Mouse (Mus musculus) lung, postnatal 0 days (tissue): ENCODE results near the gene Add1. TPM values are rescaled to one million over a fixed set of nuclear protein-coding genes. Genes with fewer than 3 reads are reported as not detected.

Experiments used
- ATAC-seq: fragments of 200-750 bp; cut with Nextera tagmentation; 2 replicates; pipeline ENCODE4 v1.8.0; 2017; ENCODE audit warnings: moderate library complexity
- DNase-seq: peaks from one replicate; pipeline ENCODE4 v3.0.0-alpha.2; 2016; ENCODE audit warnings: low spot score
- H3K27ac ChIP-seq: fragments of 300-500 bp; sonication (generic); 2 replicates; pipeline ENCODE4 v1.5.1; 2014; ENCODE audit warnings: antibody characterized with exemption, mild to moderate bottlenecking, low read length, mixed read lengths
- H3K27me3 ChIP-seq: fragments of 300-500 bp; sonication (generic); replicated peaks from 2 replicates; pipeline ENCODE4 v1.6.1; 2014; ENCODE audit warnings: low read length, mixed read lengths; ENCODE audit not compliant: insufficient read depth
- H3K36me3 ChIP-seq: fragments of 300-500 bp; sonication (generic); 2 replicates; pipeline ENCODE4 v1.6.1; 2014; ENCODE audit warnings: low read length, mixed read lengths; ENCODE audit not compliant: insufficient read depth
- H3K4me1 ChIP-seq: fragments of 300-500 bp; sonication (generic); 2 replicates; pipeline ENCODE4 v1.6.1; 2014; ENCODE audit warnings: antibody characterized with exemption, low read depth, low read length, mixed read lengths; ENCODE audit not compliant: insufficient read depth
- H3K4me2 ChIP-seq: fragments of 300-500 bp; sonication (generic); replicated peaks from 2 replicates; pipeline ENCODE4 v1.6.1; 2014; ENCODE audit warnings: low read depth, mild to moderate bottlenecking, low read length, moderate library complexity, mixed read lengths
- H3K4me3 ChIP-seq: fragments of 300-500 bp; sonication (generic); 2 replicates; pipeline ENCODE4 v1.5.1; 2014; ENCODE audit warnings: low read depth, low read length
- H3K9ac ChIP-seq: fragments of 300-500 bp; sonication (generic); replicated peaks from 2 replicates; pipeline ENCODE4 v1.6.1; 2014; ENCODE audit warnings: low read depth, mild to moderate bottlenecking
- H3K9me3 ChIP-seq: fragments of 300-500 bp; sonication (generic); 2 replicates; pipeline ENCODE4 v1.6.1; 2016; ENCODE audit warnings: low read length, mixed read lengths
- CTCF ChIP-seq: IDR thresholded peaks from 2 replicates; pipeline ENCODE4 v1.5.1; 2016; ENCODE audit warnings: antibody characterized with exemption, mild to moderate bottlenecking
- EP300 ChIP-seq: IDR thresholded peaks from 2 replicates; pipeline ENCODE4 v1.6.1; 2016; ENCODE audit warnings: antibody characterized with exemption, mild to moderate bottlenecking, control low read depth
- WGBS: fragments of 180-500 bp; shearing (Covaris S2); extraction: QIAGEN DNeasy Blood & Tissue Kit; methylation state at CpG from one replicate; pipeline ENCODE4 v1.1.7; 2014; 5-methylcytosine and 5-hydroxymethylcytosine counted together
- polyA plus RNA-seq: library from polyadenylated mRNA; unstranded; fragments of >200 nt; fragmentation: Nextera tagmentation; extraction: Ambion mirVana; gene quantifications from 2 replicates; pipeline ENCODE4 v1.2.1, GENCODE M21; 2015

Add1 gene
- polyA plus RNA-seq, 1 experiment from 2014 or later: 135 TPM

GRCm38 (mm10) chr5:34534776-34535581 lies 38.5 kb upstream of the Add1 start:
- ATAC-seq (peak; percentile 32), DNase-seq (peak; percentile 38)
- Histone ChIP-seq H3K9me3 (no peaks in the 10 kb centered on the region), H3K4me2 (no peak overlapping the region), H3K4me1 (no peaks in the 10 kb centered on the region), H3K36me3 (no peaks in the 10 kb centered on the region), H3K9ac (no peak overlapping the region), H3K27me3 (no peaks in the 10 kb centered on the region), H3K27ac (no peak overlapping the region), H3K4me3 (no peak overlapping the region)
- 57% methylated on average over 5 of the region's 5 CpGs for WGBS
- no peak for TF ChIP-seq CTCF
- no peak for TF ChIP-seq EP300

GRCm38 (mm10) chr5:34535831-34536230 lies 37.6 kb upstream of the Add1 start:
- H3K4me2 ChIP-seq: no peak overlapping the region
- WGBS: 76% methylated on average over 7 of the region's 7 CpGs
- H3K4me1 ChIP-seq: no peaks in the 10 kb centered on the region
- H3K36me3 ChIP-seq: no peaks in the 10 kb centered on the region
- TF ChIP-seq CTCF: no peak
- no peak for TF ChIP-seq EP300
- no peak for DNase-seq
- no peak overlapping the region for H3K27ac ChIP-seq
- ATAC-seq: no peak
- no peak overlapping the region for H3K4me3 ChIP-seq
- H3K9me3 ChIP-seq: no peaks in the 10 kb centered on the region
- no peak overlapping the region for H3K9ac ChIP-seq
- no peaks in the 10 kb centered on the region for H3K27me3 ChIP-seq

- DNase-seq (no peak), ATAC-seq (no peak)
- Histone ChIP-seq H3K27me3 (no peaks in the 10 kb centered on the region), H3K4me3 (no peak overlapping the region), H3K9me3 (no peaks in the 10 kb centered on the region), H3K36me3 (no peaks in the 10 kb centered on the region), H3K27ac (no peak overlapping the region), H3K4me1 (no peaks in the 10 kb centered on the region), H3K4me2 (no peak overlapping the region), H3K9ac (no peak overlapping the region)
- TF ChIP-seq CTCF: no peak
- TF ChIP-seq EP300: no peak
- 55% methylated on average over 7 of the region's 7 CpGs for WGBS
Observed at GRCm38 (mm10) chr5:34538079-34538478, 35.4 kb upstream of the Add1 start.

- TF ChIP-seq CTCF (peak; percentile 63), EP300 (no peak)
- no peak overlapping the region for H3K4me3 ChIP-seq
- no peak overlapping the region for H3K4me2 ChIP-seq
- 23% methylated on average over 5 of the region's 5 CpGs for WGBS
- DNase-seq (peak; percentile 52), ATAC-seq (peak; percentile 31)
- H3K4me1 ChIP-seq: no peaks in the 10 kb centered on the region
- H3K36me3 ChIP-seq: no peaks in the 10 kb centered on the region
- no peak overlapping the region for H3K9ac ChIP-seq
- no peaks in the 10 kb centered on the region for H3K9me3 ChIP-seq
- no peaks in the 10 kb centered on the region for H3K27me3 ChIP-seq
- no peak overlapping the region for H3K27ac ChIP-seq
Observed at GRCm38 (mm10) chr5:34538527-34538926, 34.9 kb upstream of the Add1 start.

- H3K27ac ChIP-seq: no peak overlapping the region
- no peaks in the 10 kb centered on the region for H3K27me3 ChIP-seq
- H3K4me2 ChIP-seq: no peak overlapping the region
- ATAC-seq (no peak), DNase-seq (no peak)
- H3K4me3 ChIP-seq: no peak overlapping the region
- no peaks in the 10 kb centered on the region for H3K36me3 ChIP-seq
- WGBS: 85% methylated on average over 2 of the region's 2 CpGs
- no peak overlapping the region for H3K9ac ChIP-seq
- TF ChIP-seq EP300 (no peak), CTCF (no peak)
- no peaks in the 10 kb centered on the region for H3K4me1 ChIP-seq
- H3K9me3 ChIP-seq: no peaks in the 10 kb centered on the region
Observed at GRCm38 (mm10) chr5:34539121-34539520, 34.3 kb upstream of the Add1 start.

GRCm38 (mm10) chr5:34542166-34542565 lies 31.3 kb upstream of the Add1 start:
- Histone ChIP-seq H3K36me3 (no peaks in the 10 kb centered on the region), H3K9ac (no peak overlapping the region), H3K27ac (no peak overlapping the region), H3K4me2 (no peak overlapping the region), H3K4me1 (no peaks in the 10 kb centered on the region), H3K27me3 (no peaks in the 10 kb centered on the region), H3K4me3 (no peak overlapping the region), H3K9me3 (no peaks in the 10 kb centered on the region)
- DNase-seq (no peak), ATAC-seq (no peak)
- no peak for TF ChIP-seq EP300
- no peak for TF ChIP-seq CTCF
- 58% methylated on average over 1 of the region's 1 CpGs for WGBS
